ENCODE assay signal across 10 mouse cellular contexts in the genomic region with DNA sequence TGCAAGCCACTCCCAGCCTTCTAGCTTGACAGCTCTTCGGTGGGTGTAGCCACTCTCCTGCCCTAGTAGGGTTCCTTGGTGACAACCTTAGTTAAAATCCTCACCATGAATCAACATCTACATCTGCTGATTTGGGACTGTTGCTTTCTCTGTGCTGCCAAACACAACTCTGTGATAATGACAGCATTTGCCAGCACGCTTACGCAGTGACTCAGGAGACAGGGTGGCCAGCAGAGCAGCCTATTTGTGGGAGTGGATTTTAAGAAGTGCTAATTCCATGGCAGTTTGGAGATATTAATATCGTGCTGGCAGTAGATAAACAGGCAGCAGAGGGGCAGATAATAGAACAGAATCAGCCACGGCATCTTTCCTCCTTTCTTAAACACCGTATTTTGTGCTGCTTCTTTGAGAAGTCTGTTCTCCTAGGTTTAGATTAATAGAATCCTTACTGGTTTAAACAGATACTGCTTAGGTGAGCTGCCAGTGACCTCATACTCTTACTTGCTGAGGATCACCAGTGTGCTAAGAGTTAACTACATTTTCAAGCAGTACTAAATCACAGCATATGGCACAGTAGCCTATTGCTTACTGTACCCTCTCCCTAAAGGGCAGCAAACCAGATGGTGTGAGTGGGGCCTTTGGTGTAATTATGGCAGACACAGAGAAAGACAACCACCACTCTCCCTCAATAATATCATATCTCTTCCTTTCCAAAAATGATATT.
A peak's percentile ranks its signal among the peaks of the same experiment; 100 is the strongest.
DNase-seq lines count a peak whose midpoint lies in the region; ATAC-seq and TF ChIP-seq lines count a peak whose summit lies in the region.
"Had no signal": no experiment of that assay in that cellular context is flagged by ENCODE, and none has a peak within 500 bp of the region (broad histone marks: within the 10 kb centered on the region; RNA-seq: fewer than 3 reads in every experiment).

No protein-coding gene starts in this region.

- peaks cover 21% of the 10 kb centered on the region for H3K4me1 ChIP-seq in lung, embryonic 16.5 days (replicated peaks; ENCODE audit: control insufficient read depth, insufficient read depth, low read length)
- H3K4me1 ChIP-seq in lung, postnatal 0 days (ENCODE audit: insufficient read depth, low read depth, low read length): peaks cover 19% of the 10 kb centered on the region; the same call in 1 of the 2 replicates
- peaks cover 25% of the 10 kb centered on the region for H3K4me1 ChIP-seq in embryonic facial prominence, embryonic 15.5 days

- no peaks in the 10 kb centered on the region for H3K27me3 ChIP-seq in lung, embryonic 16.5 days (ENCODE audit: control insufficient read depth, insufficient read depth, low read depth, low read length)
- no peaks in the 10 kb centered on the region for H3K27me3 ChIP-seq in lung, postnatal 0 days (replicated peaks; ENCODE audit: insufficient read depth, low read length)
- no peaks in the 10 kb centered on the region for H3K27me3 ChIP-seq in embryonic facial prominence, embryonic 15.5 days

- no peak overlapping the region for H3K4me2 ChIP-seq in lung, embryonic 16.5 days (ENCODE audit: low read depth, low read length)
- no peak overlapping the region for H3K4me2 ChIP-seq in lung, postnatal 0 days (replicated peaks; ENCODE audit: low read depth, low read length)
- H3K4me2 ChIP-seq in embryonic facial prominence, embryonic 15.5 days (replicated peaks): no peak overlapping the region

- H3K9ac ChIP-seq in lung, embryonic 16.5 days (ENCODE audit: low read length): no peak overlapping the region
- no peak overlapping the region for H3K9ac ChIP-seq in lung, postnatal 0 days (replicated peaks; ENCODE audit: low read depth)
- no peak overlapping the region for H3K9ac ChIP-seq in embryonic facial prominence, embryonic 15.5 days

- 60% methylated on average over 6 of the region's 6 CpGs for WGBS in lung, embryonic 16.5 days
- 57% methylated on average over 6 of the region's 6 CpGs for WGBS in lung, postnatal 0 days
- 65% methylated on average over 6 of the region's 6 CpGs for WGBS in embryonic facial prominence, embryonic 15.5 days

- no peak for DNase-seq in lung, postnatal 0 days (ENCODE audit: low spot score)
- DNase-seq in layer of hippocampus, adult 2 months (ENCODE audit: low spot score in 2 of 2): peak; percentile 61 to 85
- DNase-seq in kidney, postnatal 10 days: no peak

- H3K36me3 ChIP-seq in lung, embryonic 16.5 days (ENCODE audit: control insufficient read depth, insufficient read depth, low read length): peaks cover 2% of the 10 kb centered on the region; the same call in 1 of the 2 replicates
- peaks cover 14% of the 10 kb centered on the region; the same call in 1 of the 2 replicates for H3K36me3 ChIP-seq in lung, postnatal 0 days (ENCODE audit: insufficient read depth, low read length)
- peaks cover 6% of the 10 kb centered on the region for H3K36me3 ChIP-seq in embryonic facial prominence, embryonic 15.5 days

- no peak overlapping the region for H3K27ac ChIP-seq in lung, embryonic 16.5 days (ENCODE audit: low read length)
- no peak overlapping the region for H3K27ac ChIP-seq in lung, postnatal 0 days (ENCODE audit: low read length)
- H3K27ac ChIP-seq in embryonic facial prominence, embryonic 15.5 days (replicated peaks): no peak overlapping the region
- peak overlapping the region; percentile 89 for H3K27ac ChIP-seq in layer of hippocampus, adult 2 months
- H3K27ac ChIP-seq: heart, adult 2 months had no signal

- no peak for TF ChIP-seq CTCF in lung, postnatal 0 days (IDR thresholded peaks at IDR 0.05)
- no peak for TF ChIP-seq CTCF in layer of hippocampus, adult 2 months (conservative IDR thresholded peaks at IDR 0.05)

- no peaks in the 10 kb centered on the region for H3K9me3 ChIP-seq in lung, embryonic 16.5 days (ENCODE audit: control insufficient read depth, low read length)
- H3K9me3 ChIP-seq in lung, postnatal 0 days (ENCODE audit: low read length): no peaks in the 10 kb centered on the region
- H3K9me3 ChIP-seq in embryonic facial prominence, embryonic 15.5 days (replicated peaks): no peaks in the 10 kb centered on the region
- H3K9me3 ChIP-seq: G1E had no signal

- no peak for TF ChIP-seq EP300 in lung, postnatal 0 days (IDR thresholded peaks at IDR 0.05)

- H3K4me3 ChIP-seq in lung, embryonic 16.5 days (ENCODE audit: low read length): no peak overlapping the region
- H3K4me3 ChIP-seq in lung, postnatal 0 days (ENCODE audit: low read depth, low read length): no peak overlapping the region
- H3K4me3 ChIP-seq in embryonic facial prominence, embryonic 15.5 days (replicated peaks): no peak overlapping the region
- H3K4me3 ChIP-seq in layer of hippocampus, adult 2 months: peak overlapping the region; percentile 1; the same call in 1 of the 2 replicates
- H3K4me3 ChIP-seq: heart, adult 2 months had no signal

- ATAC-seq in lung, embryonic 16.5 days (ENCODE audit: low read depth): peak; percentile 26; the same call in 1 of the 2 replicates
- no peak for ATAC-seq in lung, postnatal 0 days
- ATAC-seq in embryonic facial prominence, embryonic 15.5 days (ENCODE audit: insufficient number of reproducible peaks, low FRiP score, low TSS enrichment, low read depth): peak; percentile 51; the same call in 1 of the 2 replicates
- peak; percentile 71 for ATAC-seq in megakaryocyte progenitor cell, adult 5-6 weeks (replicated peaks; ENCODE audit: poor library complexity)
- no peak for ATAC-seq in CD4-positive, CD25-positive, alpha-beta regulatory T cell, adult 4 months
- ATAC-seq in monocyte, adult 5-6 weeks (replicated peaks; ENCODE audit: insufficient number of reproducible peaks, low FRiP score, low TSS enrichment, poor library complexity, severe bottlenecking): no peak

Comparison
In these comparisons a context has a peak if more than half of its experiments do, and no peak if none do; other contexts are left out.
1. ATAC-seq: peak in lung, embryonic 16.5 days (single experiment), embryonic facial prominence, embryonic 15.5 days (single experiment) and megakaryocyte progenitor cell, adult 5-6 weeks (single experiment); none in lung, postnatal 0 days (single experiment), CD4-positive, CD25-positive, alpha-beta regulatory T cell, adult 4 months (single experiment) and monocyte, adult 5-6 weeks (single experiment).
2. DNase-seq: peak in layer of hippocampus, adult 2 months (2 of 2); none in lung, postnatal 0 days (single experiment) and kidney, postnatal 10 days (single experiment).